Mouse (Mus musculus) gastrocnemius, adult 2 months (tissue): Measurements from ENCODE around the gene Rab34. TPM values are rescaled to one million over a fixed set of nuclear protein-coding genes. Genes with fewer than 3 reads are reported as not detected.
"Not testable (repeated sequence)": the region's sequence is repeated elsewhere in the genome, so short reads cannot be mapped to it uniquely, and the experiment has no call there.

Source experiments
- DNase-seq: peaks from one replicate; pipeline ENCODE4 v3.0.0; 2022
- H3K27ac ChIP-seq: fragments of 200-600 bp; 2 replicates; pipeline ENCODE4 v1.8.1; 2022; ENCODE audit warnings: mild to moderate bottlenecking
- H3K4me3 ChIP-seq: fragments of 200-600 bp; 2 replicates; pipeline ENCODE4 v1.8.1; 2022; ENCODE audit warnings: mild to moderate bottlenecking, moderate library complexity
- CTCF ChIP-seq: fragments of 200-600 bp; IDR thresholded peaks from 2 replicates; pipeline ENCODE4 v1.8.1; 2022; ENCODE audit warnings: antibody characterized with exemption, mild to moderate bottlenecking, moderate library complexity
- intact Hi-C: fragments of 180-260 bp; cut with DNase I; formaldehyde crosslinking; loops from one replicate; pipeline ENCODE4 v1.15.1; 2025
- total RNA-seq, 2 experiments: library from RNA; stranded (reverse); gene quantifications; 2 replicates each; pipeline ENCODE4 v1.2.3; 2021

Rab34 gene
- total RNA-seq, 2 experiments from 2014 or later = 3.3 to 4.6 TPM

DNA sequence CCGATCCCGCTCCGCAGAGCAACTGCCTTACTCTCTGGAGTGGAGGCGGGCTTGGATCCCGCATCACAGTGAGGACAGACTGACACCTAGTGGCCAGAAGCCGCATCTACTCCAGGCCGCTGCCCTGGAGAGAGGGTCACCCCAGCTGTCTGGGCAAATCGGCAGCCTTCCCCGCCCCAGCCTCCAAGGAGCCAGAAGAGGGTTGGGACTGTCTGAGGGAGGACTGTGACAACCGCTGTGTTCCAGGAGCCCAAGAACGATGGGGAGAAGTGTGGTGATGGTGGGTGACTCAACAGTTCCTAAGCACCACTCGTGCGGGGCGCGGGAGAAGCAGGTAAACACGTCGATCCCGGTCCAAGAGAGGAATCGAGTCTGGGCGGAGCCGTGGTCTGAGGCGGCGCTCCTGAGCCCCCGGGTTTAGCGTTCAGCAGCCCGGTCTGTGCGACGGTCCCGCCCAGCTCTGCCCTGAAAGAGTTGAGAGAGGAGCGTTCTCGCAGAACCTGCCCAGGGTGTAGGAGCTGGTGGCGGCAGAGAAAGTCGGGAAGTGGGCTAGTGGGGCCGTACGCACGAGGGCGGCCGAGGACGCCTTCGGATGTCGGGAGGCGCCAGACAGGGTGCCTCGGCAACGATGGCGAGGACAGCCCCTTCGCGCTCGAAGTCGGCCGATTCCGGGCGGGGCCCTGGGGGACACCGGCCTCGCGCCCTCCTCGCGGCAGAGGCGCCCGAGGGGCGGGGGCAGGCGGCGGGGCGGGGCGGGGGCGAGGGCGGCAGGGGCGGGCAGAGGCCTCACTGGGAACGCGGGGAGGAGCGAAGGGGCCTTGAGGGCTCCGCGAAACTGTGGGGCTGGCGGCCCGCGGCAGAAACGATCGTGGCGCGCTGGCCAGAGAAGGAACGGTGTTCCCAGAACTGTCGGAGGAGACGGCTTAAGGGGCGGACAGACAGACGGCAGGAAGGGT lies 10.0 kb upstream of the Rab34 start:
- peak overlapping the region; percentile 92 for H3K4me3 ChIP-seq
- peak overlapping the region; percentile 87 for H3K27ac ChIP-seq
- peak; percentile 100; the same call in 1 of the 2 replicates for TF ChIP-seq CTCF
- intact Hi-C loops = loop anchor here (1.0 to 5.0 kb wide), 4 partner anchors 19 to 196 kb away; partner anchors contain the start of genes Flot2 and Phf12
- peak; percentile 96 for DNase-seq

DNA sequence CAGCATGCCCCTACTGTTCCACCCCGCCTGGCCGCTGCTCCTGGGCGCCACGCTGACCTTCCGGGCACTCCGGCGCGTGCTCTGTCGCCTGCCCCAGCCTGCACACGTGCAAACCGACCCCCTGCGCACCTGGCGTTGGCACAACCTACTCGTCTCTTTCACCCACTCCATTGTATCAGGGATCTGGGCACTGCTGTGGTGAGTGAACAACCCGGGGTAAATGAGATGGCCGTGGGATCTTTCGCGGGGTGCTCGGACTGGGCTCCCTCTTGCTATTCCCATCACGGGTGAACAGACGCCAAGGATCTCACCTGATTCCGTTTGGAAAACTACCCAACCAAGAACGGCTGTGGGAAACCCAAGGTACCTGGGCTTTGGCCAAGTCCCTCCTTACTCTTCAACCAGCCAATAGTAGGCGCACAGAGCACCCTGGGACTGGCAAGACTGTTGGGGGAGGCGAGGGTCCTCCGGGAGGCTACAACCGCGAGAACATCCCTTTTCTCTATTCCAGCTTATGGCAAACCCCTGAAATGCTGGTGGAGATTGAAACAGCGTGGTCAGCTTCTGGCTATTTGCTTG lies 9.3 kb upstream of the Rab34 start:
- no peak for TF ChIP-seq CTCF
- Histone ChIP-seq H3K27ac (peak overlapping the region; percentile 87), H3K4me3 (peak overlapping the region; percentile 92)
- intact Hi-C loops = loop anchor here (5.0 kb wide), 2 partner anchors 142 to 197 kb away; partner anchors contain the start of genes Flot2 and Phf12
- peak; percentile 61 for DNase-seq

DNA sequence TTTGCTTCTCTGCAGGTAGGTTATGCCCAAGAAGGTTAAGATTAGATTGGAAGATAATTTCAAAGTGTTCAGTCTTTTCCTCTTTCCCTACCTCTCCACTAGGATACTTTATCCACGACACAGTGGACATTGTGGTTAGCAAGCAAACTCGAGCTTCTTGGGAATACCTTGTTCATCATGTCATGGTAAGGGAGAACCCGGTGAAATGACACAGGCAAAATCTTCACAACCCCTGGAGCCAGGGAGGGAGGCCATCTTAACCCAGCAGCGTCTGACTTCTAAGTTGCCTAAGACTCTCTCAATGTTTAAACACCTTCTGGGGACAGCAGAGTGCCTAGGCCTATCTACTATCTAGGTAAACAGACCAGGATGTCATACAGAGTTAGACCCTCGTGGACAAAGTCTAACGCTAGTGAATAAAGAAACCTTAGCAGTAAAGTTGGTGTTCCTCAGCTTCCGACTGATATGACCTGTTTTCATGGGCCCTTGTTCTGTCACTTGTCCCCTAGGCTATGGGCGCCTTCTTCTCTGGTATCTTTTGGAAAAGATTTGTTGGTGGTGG lies 8.7 kb upstream of the Rab34 start:
- intact Hi-C loops = loop anchor here (5.0 kb wide), 2 partner anchors 142 to 197 kb away; partner anchors contain the start of genes Flot2 and Phf12
- no peak for TF ChIP-seq CTCF
- Histone ChIP-seq H3K27ac (peak overlapping the region; percentile 87; the same call in 1 of the 2 replicates), H3K4me3 (peak overlapping the region; percentile 92)
- no peak for DNase-seq

DNA sequence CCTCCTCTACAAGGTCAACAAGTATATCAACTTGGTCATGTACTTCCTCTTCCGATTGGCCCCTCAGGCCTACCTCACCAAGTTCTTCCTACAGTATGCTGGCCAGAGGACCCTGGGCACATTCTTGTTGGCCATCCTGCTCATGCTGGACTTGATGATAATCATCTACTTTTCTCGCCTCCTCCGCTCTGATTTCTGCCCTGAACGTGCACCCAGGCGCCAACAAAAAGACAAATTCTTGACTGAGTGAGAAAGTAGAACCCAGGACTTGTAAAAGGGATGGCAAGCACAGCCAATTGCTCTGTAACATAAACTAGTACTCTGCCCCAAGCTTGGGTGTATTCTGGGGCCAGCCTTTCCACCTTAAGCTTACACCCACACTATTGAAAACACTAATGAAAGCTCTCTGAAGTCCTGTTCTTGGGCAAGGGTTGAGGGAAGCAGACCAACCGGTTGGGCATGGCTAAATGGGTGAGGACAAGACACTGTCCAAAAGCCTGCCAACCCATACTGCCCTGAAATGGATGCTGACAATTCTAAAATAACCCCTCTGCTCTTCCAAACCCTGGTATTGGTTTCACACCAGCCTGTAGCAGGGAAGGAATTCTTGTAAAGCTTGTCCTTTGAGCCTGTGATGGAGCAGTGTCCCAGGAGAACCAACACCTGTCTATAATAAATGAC lies 8.0 kb upstream of the Rab34 start:
- intact Hi-C loops = no loop called here
- H3K4me3 ChIP-seq = no peak overlapping the region

DNA sequence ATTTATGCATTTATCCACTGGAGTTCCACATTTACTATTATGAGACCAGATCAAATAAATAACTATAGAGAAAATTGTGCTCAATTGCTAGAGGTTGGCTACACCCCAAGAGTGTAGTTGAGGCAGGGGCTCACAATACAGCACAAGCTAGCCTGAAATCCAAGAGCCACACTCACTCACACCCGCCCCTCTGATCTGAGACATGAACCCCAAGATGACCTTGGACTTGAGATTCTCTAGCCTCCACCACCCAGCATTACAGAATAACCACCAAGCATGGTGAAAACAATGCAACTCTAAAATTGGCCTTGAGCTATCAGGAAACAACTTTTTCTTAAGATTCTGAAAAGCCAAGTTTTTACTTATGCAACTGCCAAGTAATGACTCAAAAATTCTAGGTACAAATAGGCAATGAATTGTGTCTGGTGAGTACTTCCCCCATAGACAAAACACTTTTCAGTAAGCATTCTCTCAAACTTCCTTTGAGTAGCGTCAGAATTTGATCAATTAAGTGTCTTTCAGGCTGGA lies 6.3 kb upstream of the Rab34 start:
- intact Hi-C loops = no loop called here
- H3K27ac ChIP-seq = 0 out of 2 replicates have a peak overlapping the region, but pooled peaks have one; percentile 91

More for the DNA sequence above, 8.0 kb upstream of the Rab34 start:
- DNase-seq = no peak
- H3K27ac ChIP-seq = no peak overlapping the region
- TF ChIP-seq CTCF = no peak

DNA sequence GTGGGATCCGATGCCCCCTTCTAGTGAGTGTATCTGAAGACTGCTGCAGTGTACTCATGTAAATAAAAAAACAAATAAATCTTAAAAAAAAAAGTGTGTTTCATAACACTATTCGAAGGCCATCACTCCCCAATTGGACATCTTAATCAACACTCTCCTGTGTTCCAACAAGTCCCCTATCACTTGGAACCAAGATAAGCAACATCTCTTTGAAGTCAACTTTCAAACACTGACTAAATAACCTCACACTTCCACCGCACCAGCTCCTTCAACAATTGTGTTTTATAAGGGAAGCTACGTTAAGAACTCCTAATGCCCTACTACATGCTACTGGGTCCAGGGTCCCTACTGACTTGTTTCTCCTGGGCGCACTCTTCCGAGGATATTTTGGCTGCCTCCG lies 5.8 kb upstream of the Rab34 start:
- no peak for DNase-seq
- Histone ChIP-seq H3K4me3 (peak overlapping the region; percentile 85), H3K27ac (peak overlapping the region; percentile 91)
- no peak for TF ChIP-seq CTCF
- intact Hi-C loops = no loop called here

More for the DNA sequence above, 6.3 kb upstream of the Rab34 start:
- TF ChIP-seq CTCF = no peak
- no peak for DNase-seq
- peak overlapping the region; percentile 85 for H3K4me3 ChIP-seq

DNA sequence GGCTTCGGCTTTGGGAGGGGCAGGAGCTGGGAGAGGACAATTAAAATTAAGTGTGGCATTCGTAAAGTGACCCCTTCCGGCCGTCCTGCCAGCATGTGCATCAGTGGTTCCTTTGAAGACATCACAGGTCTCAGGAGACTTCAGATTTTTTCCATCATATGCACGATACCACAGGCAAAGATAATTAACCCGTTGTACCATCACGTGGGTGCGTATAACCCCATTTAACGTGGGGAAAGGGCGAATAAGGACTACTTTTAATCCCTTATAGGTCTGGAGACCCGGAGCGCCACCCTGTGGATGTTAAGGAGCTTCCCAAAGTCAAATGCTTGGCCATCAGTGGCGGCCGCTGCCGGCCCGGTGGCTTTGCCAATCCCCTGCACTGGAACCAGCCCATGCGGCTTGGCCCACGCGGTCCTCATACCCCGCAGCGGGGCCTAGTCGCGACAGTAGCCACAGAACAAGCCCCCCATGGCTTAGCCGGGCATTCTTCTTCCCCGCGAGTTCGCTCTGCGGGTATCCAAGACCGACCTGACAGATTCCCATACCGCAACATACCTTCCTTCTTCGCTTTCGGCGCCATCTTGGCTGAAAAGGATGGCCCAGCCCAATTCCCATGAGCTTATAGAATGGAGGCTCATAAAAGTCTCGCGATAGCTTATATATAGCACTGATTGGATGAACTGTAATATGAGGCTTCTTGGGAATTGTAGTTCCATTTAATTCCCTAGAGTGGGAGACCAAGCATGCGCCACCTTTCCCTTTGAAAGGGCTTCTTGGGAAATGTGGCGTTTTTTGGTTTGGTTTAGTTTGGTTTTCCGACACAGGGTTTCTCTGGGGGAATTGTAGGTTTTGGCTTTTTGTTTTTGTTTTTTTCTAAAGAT lies 5.0 kb upstream of the Rab34 start, which contains the start of gene Rpl23a:
TSS of gene Rpl23a (minus strand) at position 624 of the 884 bp plus-strand sequence.
- DNase-seq = peak; percentile 81

DNA sequence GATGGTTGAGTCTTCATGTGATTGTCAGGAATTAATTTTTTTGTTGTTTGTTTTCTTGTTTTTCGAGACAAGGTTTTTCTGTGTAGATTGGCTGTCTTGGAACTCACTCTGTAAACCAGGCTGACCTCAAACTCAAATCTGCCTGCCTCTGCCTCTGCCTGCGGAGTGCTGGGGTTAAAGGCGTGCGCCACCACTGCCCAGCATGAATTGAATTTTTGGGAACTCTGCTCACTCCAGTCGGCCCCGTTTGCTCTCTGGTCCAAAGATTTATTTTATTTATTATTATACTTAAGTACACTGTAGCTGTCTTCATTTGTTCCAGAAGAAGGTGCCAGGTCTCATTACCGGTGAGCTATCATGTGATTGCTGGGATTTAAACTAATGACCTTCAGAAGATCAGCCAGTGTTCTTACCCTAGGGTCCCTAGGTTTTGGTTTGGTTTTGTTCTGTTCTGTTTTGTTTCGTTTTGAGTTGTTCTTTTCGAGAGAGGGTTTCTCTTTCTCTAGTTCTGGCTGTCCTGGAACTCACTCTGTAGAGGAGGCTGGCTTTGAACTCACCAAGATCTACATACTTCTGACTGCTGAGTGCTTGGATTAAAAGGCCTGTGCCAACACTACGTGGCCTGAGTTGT lies 4.2 kb upstream of the Rab34 start:
- no peak for TF ChIP-seq CTCF
- peak overlapping the region; percentile 85 for H3K4me3 ChIP-seq
- intact Hi-C loops = no loop called here
- no peak for DNase-seq
- peak overlapping the region; percentile 91 for H3K27ac ChIP-seq

More for the DNA sequence above, 5.0 kb upstream of the Rab34 start, which contains the start of gene Rpl23a:
- peak; percentile 51 for TF ChIP-seq CTCF
- H3K4me3 ChIP-seq = peak within 1 kb of the TSS; percentile 85
- H3K27ac ChIP-seq = peak within 1 kb of the TSS; percentile 91
- intact Hi-C loops = no loop called here

DNA sequence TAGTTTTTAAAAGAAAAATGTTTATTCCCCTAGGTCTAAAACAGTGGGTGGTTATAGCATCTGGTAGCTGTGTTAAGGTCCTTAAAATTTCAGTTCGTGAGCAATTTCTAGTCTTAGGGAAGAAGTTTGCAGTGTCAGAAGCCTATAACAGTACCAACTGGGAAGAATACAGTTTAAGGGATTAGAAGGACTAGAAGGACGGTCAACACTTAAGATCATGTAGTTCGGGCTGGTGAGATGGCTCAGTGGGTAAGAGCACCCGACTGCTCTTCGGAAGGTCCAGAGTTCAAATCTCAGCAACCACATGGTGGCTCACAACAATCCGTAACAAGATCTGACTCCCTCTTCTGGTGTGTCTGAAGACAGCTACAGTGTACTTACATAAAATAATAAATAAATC lies 3.5 kb upstream of the Rab34 start:
- DNase-seq, H3K4me3 ChIP-seq, intact Hi-C loops, H3K27ac ChIP-seq: not testable (repeated sequence)

DNA sequence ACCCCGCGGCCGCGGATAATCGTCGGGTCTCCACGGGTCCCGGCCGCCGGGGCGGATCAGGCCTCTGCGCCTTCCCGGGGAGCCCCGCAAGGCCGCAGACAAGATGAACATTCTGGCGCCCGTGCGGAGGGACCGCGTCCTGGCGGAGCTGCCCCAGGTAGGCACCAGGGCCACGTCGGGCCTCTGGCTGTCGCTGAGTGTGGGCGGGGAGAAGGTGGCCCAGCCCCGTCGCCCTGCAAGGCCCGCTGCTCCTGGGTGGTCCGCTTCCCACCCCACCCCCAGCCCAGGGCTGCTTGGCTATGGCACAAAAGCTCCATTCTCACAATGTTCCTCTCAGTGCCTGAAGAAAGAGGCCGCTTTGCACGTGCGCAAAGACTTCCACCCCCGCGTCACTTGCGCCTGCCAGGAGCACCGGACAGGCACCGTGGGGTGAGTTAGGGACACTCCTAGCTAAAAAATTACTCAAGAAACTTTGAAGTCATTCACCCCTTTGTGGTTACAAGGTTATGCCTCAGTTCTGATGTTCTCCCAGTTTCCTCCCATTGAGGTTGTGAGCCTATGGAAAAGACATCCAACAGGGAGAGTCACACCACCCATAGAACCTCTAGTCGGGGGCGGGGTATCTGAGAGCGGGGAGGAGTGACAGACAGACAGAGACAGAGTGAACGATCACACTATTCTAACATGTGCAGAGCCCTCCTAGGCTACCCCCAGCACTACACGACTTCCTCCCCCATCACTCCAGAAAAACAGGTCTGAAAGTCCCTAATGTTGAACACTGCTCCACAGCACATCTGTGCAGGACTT lies 1.2 kb downstream of the Rab34 start:
- Histone ChIP-seq H3K27ac (peak overlapping the region; percentile 85), H3K4me3 (peak overlapping the region; percentile 85)
- no peak for TF ChIP-seq CTCF
- intact Hi-C loops = no loop called here
- DNase-seq = peak; percentile 68
